Mouse (Mus musculus) hindbrain, embryonic 10.5 days (tissue): ENCODE data around the gene Nrp2. TPM values are rescaled to one million over a fixed set of nuclear protein-coding genes. Genes with fewer than 3 reads are reported as not detected.

ENCODE experiments used
- DNase-seq: peaks from one replicate; pipeline ENCODE4 v3.0.0-alpha.2; 2017; ENCODE audit warnings: low spot score
- H3K27ac ChIP-seq: fragments of 300-500 bp; sonication (generic); 2 replicates; pipeline ENCODE4 v1.5.1; 2016; ENCODE audit warnings: mild to moderate bottlenecking, moderate library complexity
- H3K27me3 ChIP-seq: fragments of 300-500 bp; sonication (generic); 2 replicates; pipeline ENCODE4 v1.6.1; 2016; ENCODE audit warnings: mild to moderate bottlenecking; ENCODE audit not compliant: poor library complexity, insufficient read depth, severe bottlenecking
- H3K36me3 ChIP-seq: fragments of 300-500 bp; sonication (generic); 2 replicates; pipeline ENCODE4 v1.6.1; 2016; ENCODE audit warnings: mild to moderate bottlenecking, moderate library complexity
- H3K4me1 ChIP-seq: fragments of 300-500 bp; sonication (generic); replicated peaks from 2 replicates; pipeline ENCODE4 v1.6.1; 2016; ENCODE audit warnings: mild to moderate bottlenecking
- H3K4me3 ChIP-seq: fragments of 300-500 bp; sonication (generic); 2 replicates; pipeline ENCODE4 v1.5.1; 2016; ENCODE audit warnings: mild to moderate bottlenecking, moderate library complexity
- H3K9me3 ChIP-seq: fragments of 300-500 bp; sonication (generic); 2 replicates; pipeline ENCODE4 v1.6.1; 2016; ENCODE audit warnings: mild to moderate bottlenecking, moderate library complexity
- WGBS: fragments of 180-500 bp; shearing (Covaris S2); methylation state at CpG from one replicate; pipeline ENCODE4 v1.1.7; 2016; 5-methylcytosine and 5-hydroxymethylcytosine counted together
- polyA plus RNA-seq: library from polyadenylated mRNA; unstranded; fragments of >200 nt; fragmentation: Nextera tagmentation; extraction: Ambion mirVana; gene quantifications from 2 replicates; pipeline ENCODE4 v1.2.1, GENCODE M21; 2016

Gene Nrp2
- polyA plus RNA-seq, 1 experiment from 2014 or later: 23.1 TPM

DNA sequence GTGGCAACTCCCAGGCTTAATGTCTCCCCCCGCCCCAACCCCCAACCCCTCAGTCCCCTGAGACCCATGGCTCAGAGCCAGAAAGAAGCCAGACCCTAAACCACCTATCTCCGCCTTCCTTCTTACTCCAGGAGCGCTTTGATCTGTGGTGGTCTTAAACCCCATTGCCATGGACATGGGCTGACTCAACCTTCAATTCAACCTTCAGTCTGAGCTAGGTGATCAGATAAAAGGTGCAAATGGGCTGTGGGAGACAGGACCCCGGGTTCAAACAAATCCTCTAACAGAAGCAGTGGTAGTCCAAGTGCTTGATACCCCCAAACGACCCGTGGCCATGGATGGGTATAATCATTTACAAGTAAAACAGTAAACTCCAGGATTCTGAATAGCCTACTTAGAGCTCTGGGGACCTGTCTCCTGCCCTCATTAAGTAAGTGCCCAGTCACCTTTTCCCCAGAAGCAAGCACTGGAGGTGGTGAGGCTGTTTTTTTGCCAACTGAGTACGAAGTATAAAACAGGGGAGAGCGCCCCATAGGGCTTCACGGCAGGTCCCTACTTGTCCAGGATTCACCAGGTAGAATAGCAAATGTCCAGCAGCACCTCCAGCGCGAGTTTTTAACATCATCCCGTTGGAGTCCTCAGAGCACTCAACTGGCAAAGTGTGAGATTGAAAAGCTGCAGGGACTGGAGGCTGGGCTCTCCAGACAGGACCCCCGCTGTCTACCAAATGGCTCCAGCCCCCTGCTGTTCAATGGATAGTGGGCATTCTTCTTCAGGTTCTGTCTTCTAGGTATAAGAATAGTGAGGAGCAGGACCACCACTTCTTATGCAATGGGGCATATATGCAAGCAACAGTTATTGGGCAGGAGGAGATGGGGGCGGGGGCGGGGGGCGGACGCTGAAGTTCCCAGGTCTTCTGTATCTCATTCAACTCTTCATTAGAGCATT is 5.1 kb downstream of the Nrp2 start:
- peaks cover 64% of the 10 kb centered on the region for H3K4me1 ChIP-seq
- peak overlapping the region; percentile 77 for H3K4me3 ChIP-seq
- no peaks in the 10 kb centered on the region for H3K9me3 ChIP-seq
- peak overlapping the region; percentile 86; the same call in 1 of the 2 replicates for H3K27ac ChIP-seq
- no peaks in the 10 kb centered on the region for H3K36me3 ChIP-seq
- WGBS: 6% methylated on average over 17 of the region's 17 CpGs
- DNase-seq: no peak
- peaks cover 78% of the 10 kb centered on the region for H3K27me3 ChIP-seq

DNA sequence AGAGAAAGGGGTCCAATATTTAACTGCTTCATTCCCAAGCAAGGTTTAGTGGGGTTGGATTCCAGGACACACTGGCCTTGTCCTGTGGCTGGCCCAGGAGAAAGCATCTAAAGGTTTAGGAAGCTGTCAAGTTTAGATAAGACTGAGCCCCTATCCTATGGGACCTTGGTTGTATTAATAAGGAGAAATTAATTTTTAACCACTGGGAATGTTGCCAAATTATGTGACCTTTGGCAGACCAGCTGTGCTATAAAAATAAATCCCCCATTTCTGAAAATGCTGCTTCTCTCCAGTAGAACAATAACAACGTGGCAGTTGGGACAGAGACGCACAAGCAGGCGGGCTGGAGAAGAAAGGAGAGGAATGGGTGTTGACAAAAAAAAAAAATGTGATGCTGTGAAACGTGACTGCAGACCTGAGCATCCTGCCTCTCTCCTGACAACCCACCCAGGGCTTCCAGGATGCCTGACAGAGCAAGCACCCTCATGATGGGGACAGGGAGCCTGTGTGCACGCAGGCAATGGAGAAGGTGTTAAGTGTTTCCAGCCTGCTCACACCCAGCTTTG is 6.8 kb downstream of the Nrp2 start:
- 49% methylated on average over 5 of the region's 5 CpGs for WGBS
- peaks cover 61% of the 10 kb centered on the region for H3K27me3 ChIP-seq
- no peaks in the 10 kb centered on the region for H3K36me3 ChIP-seq
- H3K4me3 ChIP-seq: no peak overlapping the region
- DNase-seq: no peak
- no peak overlapping the region for H3K27ac ChIP-seq
- no peaks in the 10 kb centered on the region for H3K9me3 ChIP-seq
- H3K4me1 ChIP-seq: peaks cover 49% of the 10 kb centered on the region

DNA sequence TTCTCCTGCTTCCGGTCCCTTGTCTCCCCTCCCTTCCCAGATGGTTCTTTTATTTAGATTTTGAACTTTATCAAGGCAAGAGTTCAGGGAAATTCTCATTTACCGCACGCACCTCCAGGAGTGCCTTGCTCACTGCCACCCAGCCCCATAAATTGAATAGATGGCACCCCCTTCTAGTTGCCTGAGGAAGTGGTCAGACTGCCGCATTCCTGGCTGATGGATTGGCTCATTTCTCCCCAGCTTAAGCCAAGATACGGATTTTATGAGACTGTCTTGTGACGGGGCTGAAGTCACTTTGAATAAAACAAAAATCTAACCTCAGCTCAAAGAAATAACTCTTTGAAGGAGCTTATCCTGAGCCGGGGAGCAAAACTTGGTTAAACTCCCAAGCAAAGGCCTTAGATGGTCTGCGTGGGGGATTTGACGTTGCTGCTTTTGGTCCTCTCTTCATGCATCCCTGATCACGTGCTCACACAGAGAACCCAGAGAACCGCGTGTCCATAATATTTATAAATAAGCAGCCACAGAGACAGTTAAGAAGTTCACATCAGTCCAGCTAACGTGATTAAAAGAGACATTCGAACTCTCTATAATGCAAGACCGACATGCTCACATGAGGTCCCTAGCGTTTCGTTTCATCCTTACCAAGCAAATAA is 10.1 kb downstream of the Nrp2 start:
- 88% methylated on average over 17 of the region's 17 CpGs for WGBS
- DNase-seq: no peak
- Histone ChIP-seq H3K36me3 (no peaks in the 10 kb centered on the region), H3K9me3 (no peaks in the 10 kb centered on the region), H3K4me3 (no peak overlapping the region), H3K4me1 (peaks cover 41% of the 10 kb centered on the region), H3K27ac (no peak overlapping the region), H3K27me3 (peaks cover 39% of the 10 kb centered on the region)

DNA sequence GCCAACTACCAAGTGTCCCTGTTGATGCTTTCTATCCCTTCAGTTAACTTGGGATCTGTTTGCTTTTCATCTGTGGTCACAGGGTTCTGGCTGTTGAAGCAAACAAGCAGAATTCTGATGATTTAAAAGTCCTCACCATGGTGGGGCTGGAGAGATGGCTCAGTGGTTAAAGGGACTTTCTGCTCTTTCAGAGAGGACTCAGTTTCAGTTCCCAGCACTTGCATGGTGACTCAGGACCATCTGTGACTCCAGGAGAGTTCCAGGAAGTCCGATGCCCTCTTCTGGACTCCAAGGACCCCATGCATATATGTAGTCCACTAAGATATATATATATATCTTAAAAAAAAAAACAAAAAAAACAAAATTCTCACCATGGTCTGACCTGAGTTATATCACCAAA is 11.9 kb downstream of the Nrp2 start:
- H3K4me3 ChIP-seq: no peak overlapping the region
- H3K27me3 ChIP-seq: peaks cover 25% of the 10 kb centered on the region
- WGBS: 93% methylated on average over 1 of the region's 1 CpGs
- H3K36me3 ChIP-seq: no peaks in the 10 kb centered on the region
- H3K4me1 ChIP-seq: peaks cover 41% of the 10 kb centered on the region
- peak; percentile 1 for DNase-seq
- no peaks in the 10 kb centered on the region for H3K9me3 ChIP-seq
- H3K27ac ChIP-seq: no peak overlapping the region

DNA sequence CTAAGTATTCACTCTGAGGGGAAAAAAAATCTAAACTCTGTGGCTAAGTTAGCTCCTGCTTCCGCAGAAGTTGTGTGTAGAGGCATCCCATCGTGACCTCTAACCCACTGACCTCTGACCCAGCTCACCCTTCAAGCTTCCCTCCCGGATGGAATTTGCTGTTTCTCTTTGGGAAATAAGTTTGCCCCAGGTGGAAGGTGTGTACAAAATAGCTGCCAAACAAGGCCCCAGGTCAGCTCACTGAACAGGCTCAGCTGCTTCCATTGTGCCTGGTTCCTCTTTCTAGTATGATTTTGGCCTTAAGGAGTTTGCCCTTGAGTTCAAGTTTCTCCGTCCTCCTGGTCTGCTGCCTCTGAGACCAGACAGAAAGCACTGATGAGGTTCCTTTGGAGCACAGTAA is 12.6 kb downstream of the Nrp2 start:
- Histone ChIP-seq H3K4me1 (peaks cover 43% of the 10 kb centered on the region), H3K27me3 (peaks cover 18% of the 10 kb centered on the region), H3K4me3 (no peak overlapping the region), H3K9me3 (no peaks in the 10 kb centered on the region), H3K36me3 (no peaks in the 10 kb centered on the region), H3K27ac (no peak overlapping the region)
- DNase-seq: peak; percentile 3
- WGBS: 42% methylated on average over 4 of the region's 4 CpGs

DNA sequence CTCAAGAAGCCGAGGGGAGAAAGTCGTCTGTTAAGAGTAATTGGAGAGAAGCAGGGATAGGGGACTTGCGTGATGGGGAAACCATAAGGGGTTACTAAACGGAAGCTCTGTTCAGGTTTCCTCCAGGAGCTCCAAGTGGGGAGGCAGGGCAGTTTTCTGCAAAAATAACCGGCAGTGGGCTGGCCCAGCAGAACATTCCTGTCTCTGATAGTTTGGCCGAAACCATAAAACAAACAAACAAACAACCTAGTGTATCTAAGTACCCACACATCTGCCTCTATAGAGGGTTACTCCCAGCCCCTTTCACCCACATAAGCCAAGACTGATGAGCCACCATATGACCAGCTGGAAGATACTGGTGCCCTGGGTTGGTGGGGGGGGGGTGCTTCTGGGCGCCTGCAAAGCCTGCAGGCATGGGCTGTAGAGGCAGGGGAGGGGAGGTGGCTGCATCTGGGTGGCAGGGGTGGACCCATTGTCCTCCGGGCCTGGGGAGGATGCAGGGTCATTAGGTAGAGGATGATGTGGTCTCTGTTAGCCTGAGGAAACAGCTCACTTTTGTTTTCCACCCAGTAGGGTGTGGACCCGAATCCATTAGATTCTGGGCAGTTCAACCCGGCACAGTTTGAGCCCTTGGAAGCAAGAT is 13.9 kb downstream of the Nrp2 start:
- Histone ChIP-seq H3K4me3 (no peak overlapping the region), H3K4me1 (peaks cover 54% of the 10 kb centered on the region), H3K36me3 (no peaks in the 10 kb centered on the region), H3K27ac (peak overlapping the region; percentile 56), H3K9me3 (no peaks in the 10 kb centered on the region), H3K27me3 (0 out of 2 replicates have a peak, but pooled peaks cover 13% of the 10 kb centered on the region)
- DNase-seq: peak; percentile 6
- 32% methylated on average over 10 of the region's 10 CpGs for WGBS

DNA sequence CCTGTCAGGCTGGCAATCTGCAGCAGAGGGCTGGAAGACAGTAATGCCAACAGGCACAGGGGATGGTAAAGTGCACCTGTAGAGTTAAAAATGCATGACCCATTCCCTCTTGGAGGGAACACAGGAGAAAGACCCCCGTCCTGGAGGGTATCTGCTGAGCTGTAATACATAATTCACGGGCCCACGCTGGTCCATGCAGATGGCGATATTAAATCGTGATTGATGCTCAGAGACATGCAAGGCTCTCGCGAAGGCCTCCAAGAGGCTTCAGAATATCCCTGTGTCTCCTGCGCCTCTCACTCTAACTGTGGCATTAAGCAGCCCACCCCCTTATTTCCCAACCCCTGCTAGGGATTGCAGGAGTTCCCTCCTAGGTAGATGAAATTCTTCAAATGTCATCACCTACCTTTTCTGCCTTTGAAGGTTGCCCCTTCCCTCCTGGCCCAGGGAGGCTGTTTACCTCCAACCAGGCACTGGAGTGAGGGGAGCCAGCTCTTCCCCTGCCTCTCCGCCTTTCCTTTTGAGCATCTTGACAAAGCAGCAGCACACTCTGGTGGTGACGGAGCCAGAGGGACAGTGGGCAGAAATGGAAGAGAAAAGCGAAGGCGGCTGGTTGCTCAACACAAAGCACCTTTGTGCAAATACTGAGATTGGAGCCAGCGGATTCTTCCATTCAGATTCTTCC is 14.6 kb downstream of the Nrp2 start:
- peak overlapping the region; percentile 56 for H3K27ac ChIP-seq
- peak; percentile 54 for DNase-seq
- H3K4me1 ChIP-seq: peaks cover 54% of the 10 kb centered on the region
- H3K4me3 ChIP-seq: no peak overlapping the region
- 0 out of 2 replicates have a peak, but pooled peaks cover 13% of the 10 kb centered on the region for H3K27me3 ChIP-seq
- peaks cover 4% of the 10 kb centered on the region; the same call in 1 of the 2 replicates for H3K36me3 ChIP-seq
- H3K9me3 ChIP-seq: no peaks in the 10 kb centered on the region
- WGBS: 45% methylated on average over 13 of the region's 13 CpGs

DNA sequence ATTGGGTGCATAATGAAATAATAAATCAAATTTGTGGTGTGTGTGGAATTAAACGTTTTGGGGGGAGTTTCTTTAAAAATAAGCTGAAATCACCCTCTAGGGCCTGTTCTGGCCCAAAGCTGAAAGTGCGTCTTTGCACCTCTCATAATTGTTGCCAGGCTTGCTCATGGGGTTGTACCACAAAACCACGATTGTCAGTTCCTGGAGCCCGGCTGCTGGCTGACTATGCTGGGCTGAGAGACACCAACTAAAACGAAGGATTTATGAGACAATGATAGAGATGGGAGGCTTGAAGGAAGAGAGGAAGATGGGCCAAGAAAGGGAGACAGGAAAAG is 15.1 kb downstream of the Nrp2 start:
- Histone ChIP-seq H3K4me1 (peaks cover 54% of the 10 kb centered on the region), H3K27ac (peak overlapping the region; percentile 56; the same call in 1 of the 2 replicates), H3K27me3 (0 out of 2 replicates have a peak, but pooled peaks cover 13% of the 10 kb centered on the region), H3K36me3 (peaks cover 10% of the 10 kb centered on the region; the same call in 1 of the 2 replicates), H3K4me3 (no peak overlapping the region), H3K9me3 (no peaks in the 10 kb centered on the region)
- WGBS: 57% methylated on average over 5 of the region's 5 CpGs
- no peak for DNase-seq

DNA sequence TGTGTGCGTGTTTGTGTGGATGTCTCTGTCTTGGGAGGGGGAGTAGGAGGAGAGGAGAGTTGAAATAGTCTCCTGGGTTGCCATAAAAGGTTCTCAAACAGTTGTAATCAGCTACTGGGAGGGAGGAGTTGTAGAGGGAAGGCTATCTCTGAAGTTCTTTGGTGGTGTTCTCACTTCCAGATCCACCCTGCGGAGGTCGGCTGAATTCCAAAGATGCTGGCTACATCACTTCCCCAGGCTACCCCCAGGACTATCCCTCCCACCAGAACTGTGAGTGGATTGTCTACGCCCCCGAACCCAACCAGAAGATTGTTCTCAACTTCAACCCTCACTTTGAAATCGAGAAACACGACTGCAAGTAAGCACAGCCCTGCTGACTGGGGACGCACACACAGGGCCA is 15.7 kb downstream of the Nrp2 start:
- 0 out of 2 replicates have a peak overlapping the region, but pooled peaks have one; percentile 56 for H3K27ac ChIP-seq
- H3K36me3 ChIP-seq: peaks cover 13% of the 10 kb centered on the region; the same call in 1 of the 2 replicates
- 0 out of 2 replicates have a peak, but pooled peaks cover 13% of the 10 kb centered on the region for H3K27me3 ChIP-seq
- DNase-seq: peak; percentile 1
- peaks cover 54% of the 10 kb centered on the region for H3K4me1 ChIP-seq
- no peaks in the 10 kb centered on the region for H3K9me3 ChIP-seq
- no peak overlapping the region for H3K4me3 ChIP-seq
- 83% methylated on average over 8 of the region's 8 CpGs for WGBS

DNA sequence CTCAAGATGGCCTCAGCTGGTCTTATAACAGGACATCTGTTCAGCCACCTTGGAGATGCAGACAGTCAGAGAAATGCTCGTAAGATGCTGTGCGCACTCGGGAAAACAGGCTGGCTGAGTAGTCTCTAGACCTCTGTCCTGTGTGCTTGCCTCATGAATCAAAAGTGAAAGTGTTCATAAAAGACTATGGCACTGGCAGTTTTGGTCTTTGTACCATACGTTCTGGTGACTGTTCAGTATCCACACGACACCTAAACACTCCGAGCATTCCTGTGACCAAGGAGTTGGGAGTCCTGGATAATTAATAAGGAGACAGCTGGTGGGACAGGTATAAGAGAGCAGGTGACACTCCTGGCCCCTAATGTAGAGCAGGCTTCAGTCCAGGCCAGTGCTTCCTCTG is 16.7 kb downstream of the Nrp2 start:
- 0 out of 2 replicates have a peak, but pooled peaks cover 13% of the 10 kb centered on the region for H3K27me3 ChIP-seq
- no peak overlapping the region for H3K27ac ChIP-seq
- H3K4me3 ChIP-seq: no peak overlapping the region
- WGBS: 92% methylated on average over 6 of the region's 6 CpGs
- DNase-seq: no peak
- no peaks in the 10 kb centered on the region for H3K9me3 ChIP-seq
- peaks cover 13% of the 10 kb centered on the region; the same call in 1 of the 2 replicates for H3K36me3 ChIP-seq
- H3K4me1 ChIP-seq: peaks cover 54% of the 10 kb centered on the region

DNA sequence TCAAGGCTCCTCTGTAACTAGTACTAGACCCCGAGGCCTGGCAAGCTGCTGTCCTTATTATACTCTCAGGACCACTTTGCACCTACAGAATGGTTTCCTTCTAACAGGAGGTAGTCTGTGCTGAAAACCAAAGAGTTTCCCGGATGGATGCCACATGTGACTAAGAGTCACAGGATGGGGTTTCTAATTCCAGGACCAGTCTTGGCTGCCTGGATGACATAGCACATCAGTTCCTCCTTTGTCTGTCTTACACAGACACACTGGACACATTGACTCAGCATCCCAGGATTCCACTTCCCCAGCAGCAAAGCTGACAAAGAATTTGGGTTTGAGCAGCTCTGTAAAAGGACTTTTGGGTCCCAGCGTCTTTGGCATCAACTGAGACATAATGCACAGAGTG is 17.1 kb downstream of the Nrp2 start:
- 0 out of 2 replicates have a peak, but pooled peaks cover 13% of the 10 kb centered on the region for H3K27me3 ChIP-seq
- WGBS: 79% methylated on average over 3 of the region's 3 CpGs
- H3K36me3 ChIP-seq: peaks cover 13% of the 10 kb centered on the region; the same call in 1 of the 2 replicates
- H3K27ac ChIP-seq: peak overlapping the region; percentile 62; the same call in 1 of the 2 replicates
- no peak overlapping the region for H3K4me3 ChIP-seq
- DNase-seq: no peak
- no peaks in the 10 kb centered on the region for H3K9me3 ChIP-seq
- peaks cover 58% of the 10 kb centered on the region for H3K4me1 ChIP-seq
